Mouse (Mus musculus): ENCODE measurements around the gene CN725425. TPM values are rescaled to one million over a fixed set of nuclear protein-coding genes. Genes with fewer than 3 reads are reported as not detected.

CN725425 gene
- under 1 TPM; 0.42 to 0.62 TPM for total RNA-seq (2021)

GRCm38 (mm10) chr15:91199256-91199905 is at the start of gene CN725425:
CN725425 (plus strand) TSS chr15:91199494.
- no peak for DNase-seq (ENCODE audit: low spot score)
- intact Hi-C loops (cut with DNase I) = no loop called here

- no peak for DNase-seq (ENCODE audit: low spot score)
- intact Hi-C loops (cut with DNase I) = no loop called here
Observed at GRCm38 (mm10) chr15:91152592-91152991, 46.7 kb upstream of the CN725425 start.

GRCm38 (mm10) chr15:91153311-91153710 is 46.0 kb upstream of the CN725425 start:
- intact Hi-C loops (cut with DNase I) = no loop called here

GRCm38 (mm10) chr15:91161153-91161552 is 38.1 kb upstream of the CN725425 start:
- intact Hi-C loops (cut with DNase I) = loop anchor here (10.0 kb wide), 1 partner anchor 144 kb away; no protein-coding TSS in a partner anchor
- DNase-seq (ENCODE audit: low spot score) = no peak

More at GRCm38 (mm10) chr15:91153311-91153710, 46.0 kb upstream of the CN725425 start:
- no peak for DNase-seq (ENCODE audit: low spot score)

GRCm38 (mm10) chr15:91163454-91163853 is 35.8 kb upstream of the CN725425 start:
- DNase-seq (ENCODE audit: low spot score) = no peak
- intact Hi-C loops (cut with DNase I) = loop anchor here (10.0 kb wide), 1 partner anchor 141 kb away; no protein-coding TSS in a partner anchor

GRCm38 (mm10) chr15:91165021-91165420 is 34.3 kb upstream of the CN725425 start:
- DNase-seq (ENCODE audit: low spot score) = no peak
- intact Hi-C loops (cut with DNase I) = loop anchor here (10.0 kb wide), 1 partner anchor 140 kb away; no protein-coding TSS in a partner anchor

GRCm38 (mm10) chr15:91167850-91168562 is 31.3 kb upstream of the CN725425 start:
- intact Hi-C loops (cut with DNase I) = loop anchor here (10.0 kb wide), 1 partner anchor 137 kb away; no protein-coding TSS in a partner anchor
- DNase-seq (ENCODE audit: low spot score) = no peak

- intact Hi-C loops (cut with DNase I) = no loop called here
- DNase-seq (ENCODE audit: low spot score) = no peak
Observed at GRCm38 (mm10) chr15:91170602-91171328, 28.5 kb upstream of the CN725425 start.

- DNase-seq (ENCODE audit: low spot score) = no peak
- intact Hi-C loops (cut with DNase I) = no loop called here
Observed at GRCm38 (mm10) chr15:91171332-91171731, 28.0 kb upstream of the CN725425 start.

- DNase-seq (ENCODE audit: low spot score) = peak; percentile 10
- intact Hi-C loops (cut with DNase I) = no loop called here
Observed at GRCm38 (mm10) chr15:91172193-91172592, 27.1 kb upstream of the CN725425 start.

- intact Hi-C loops (cut with DNase I) = no loop called here
- DNase-seq (ENCODE audit: low spot score) = no peak
Observed at GRCm38 (mm10) chr15:91178656-91179314, 20.5 kb upstream of the CN725425 start.

- no peak for DNase-seq (ENCODE audit: low spot score)
- intact Hi-C loops (cut with DNase I) = no loop called here
Observed at GRCm38 (mm10) chr15:91179911-91180622, 19.2 kb upstream of the CN725425 start.

GRCm38 (mm10) chr15:91186358-91186757 is 12.9 kb upstream of the CN725425 start:
- intact Hi-C loops (cut with DNase I) = no loop called here
- no peak for DNase-seq (ENCODE audit: low spot score)

GRCm38 (mm10) chr15:91190026-91190425 is 9.3 kb upstream of the CN725425 start:
- DNase-seq (ENCODE audit: low spot score) = no peak
- intact Hi-C loops (cut with DNase I) = no loop called here

GRCm38 (mm10) chr15:91190519-91191207 is 8.6 kb upstream of the CN725425 start:
- intact Hi-C loops (cut with DNase I) = no loop called here
- DNase-seq (ENCODE audit: low spot score) = no peak

GRCm38 (mm10) chr15:91191412-91192222 is 7.7 kb upstream of the CN725425 start, which contains the start of gene Abcd2:
Abcd2 (minus strand) TSS chr15:91191799.
- intact Hi-C loops (cut with DNase I) = no loop called here
- peak; percentile 65 for DNase-seq (ENCODE audit: low spot score)

GRCm38 (mm10) chr15:91192223-91192598 is 7.1 kb upstream of the CN725425 start:
- intact Hi-C loops (cut with DNase I) = no loop called here

GRCm38 (mm10) chr15:91200833-91201232 is 1.5 kb downstream of the CN725425 start:
- intact Hi-C loops (cut with DNase I) = no loop called here

More at GRCm38 (mm10) chr15:91192223-91192598, 7.1 kb upstream of the CN725425 start:
- no peak for DNase-seq (ENCODE audit: low spot score)

More at GRCm38 (mm10) chr15:91200833-91201232, 1.5 kb downstream of the CN725425 start:
- no peak for DNase-seq (ENCODE audit: low spot score)

Measured in heart, postnatal 25 days (tissue).